Mouse (Mus musculus): ENCODE results near the gene Gpr22.

The Gpr22 gene

GRCm38 (mm10) chr12:31665999-31666398, 47.7 kb downstream of the Gpr22 start:
- no peak for DNase-seq
